Mouse (Mus musculus) lung, adult 2 months (tissue): ENCODE measurements around the gene Magoh.

Experiments
- CTCF ChIP-seq: fragments of 200-500 bp; IDR thresholded peaks from 2 replicates; pipeline ENCODE4 v1.5.1; 2011; ENCODE audit warnings: mild to moderate bottlenecking, low read length, control low read depth; ENCODE audit not compliant: insufficient read depth
- POLR2A ChIP-seq: fragments of 200-500 bp; IDR thresholded peaks from 2 replicates; pipeline ENCODE4 v1.6.1; 2011; ENCODE audit warnings: low read depth, mild to moderate bottlenecking, control low read depth, low read length, borderline replicate concordance; ENCODE audit errors: extremely low read depth

- TF ChIP-seq CTCF (no peak), POLR2A (peak; percentile 83)
Observed at GRCm38 (mm10) chr4:107889731-107890432, 10.3 kb downstream of the Magoh start, which contains the start of gene 0610037L13Rik.
